Mouse (Mus musculus) MEL-GATA-1-ER (cell line): ENCODE data around the gene Tmem59l.

Source experiments
- DNase-seq: peaks from one replicate; pipeline ENCODE4 v3.0.0-alpha.2; 2012; ENCODE audit warnings: low read depth; ENCODE audit errors: extremely low read depth

The Tmem59l gene

GRCm38 (mm10) chr8:70509281-70509952 is 22.3 kb upstream of the Tmem59l start:
- DNase-seq, result no peak

- DNase-seq, result no peak
Observed at GRCm38 (mm10) chr8:70507027-70507393, 19.9 kb upstream of the Tmem59l start.

GRCm38 (mm10) chr8:70506328-70507026 is 19.3 kb upstream of the Tmem59l start, which contains the start of gene Rex1bd:
TSS of gene Rex1bd (minus strand) at chr8:70506752.
- DNase-seq, result peak; percentile 88

- no peak for DNase-seq
Observed at GRCm38 (mm10) chr8:70505698-70506327, 18.7 kb upstream of the Tmem59l start.

GRCm38 (mm10) chr8:70504851-70505250 is 17.7 kb upstream of the Tmem59l start:
- DNase-seq, result no peak

GRCm38 (mm10) chr8:70504291-70504716 is 17.1 kb upstream of the Tmem59l start:
- no peak for DNase-seq

GRCm38 (mm10) chr8:70503062-70503750 is 16.0 kb upstream of the Tmem59l start:
- no peak for DNase-seq

- no peak for DNase-seq
Observed at GRCm38 (mm10) chr8:70502540-70502939, 15.4 kb upstream of the Tmem59l start.

- DNase-seq, result no peak
Observed at GRCm38 (mm10) chr8:70501820-70502529, 14.8 kb upstream of the Tmem59l start.

- DNase-seq, result no peak
Observed at GRCm38 (mm10) chr8:70500386-70501301, 13.5 kb upstream of the Tmem59l start.

GRCm38 (mm10) chr8:70495771-70496062 is 8.6 kb upstream of the Tmem59l start:
- no peak for DNase-seq

GRCm38 (mm10) chr8:70495001-70495770 is 8.0 kb upstream of the Tmem59l start:
- DNase-seq, result no peak

GRCm38 (mm10) chr8:70494416-70494945 is 7.3 kb upstream of the Tmem59l start:
- DNase-seq, result no peak

- DNase-seq, result no peak
Observed at GRCm38 (mm10) chr8:70493692-70494415, 6.7 kb upstream of the Tmem59l start.

- DNase-seq, result no peak
Observed at GRCm38 (mm10) chr8:70492664-70493640, 5.8 kb upstream of the Tmem59l start, which contains the start of gene Crlf1. TSS of gene Crlf1 (plus strand) at chr8:70493158.

GRCm38 (mm10) chr8:70490880-70491495 is 3.8 kb upstream of the Tmem59l start:
- DNase-seq, result no peak
